Mouse (Mus musculus) gastrocnemius, adult 18-20 months (tissue): ENCODE measurements around the gene Trpc4ap. TPM values are rescaled to one million over a fixed set of nuclear protein-coding genes. Genes with fewer than 3 reads are reported as not detected.

Source experiments
- DNase-seq: peaks from one replicate; pipeline ENCODE4 v3.0.0; 2021; ENCODE audit warnings: low spot score
- total RNA-seq, 2 experiments: library from RNA; stranded (reverse); gene quantifications; 2 replicates each; pipeline ENCODE4 v1.2.3; 2021

Trpc4ap gene
- total RNA-seq, 2 experiments from 2014 or later = 96.6 to 99.0 TPM

DNA sequence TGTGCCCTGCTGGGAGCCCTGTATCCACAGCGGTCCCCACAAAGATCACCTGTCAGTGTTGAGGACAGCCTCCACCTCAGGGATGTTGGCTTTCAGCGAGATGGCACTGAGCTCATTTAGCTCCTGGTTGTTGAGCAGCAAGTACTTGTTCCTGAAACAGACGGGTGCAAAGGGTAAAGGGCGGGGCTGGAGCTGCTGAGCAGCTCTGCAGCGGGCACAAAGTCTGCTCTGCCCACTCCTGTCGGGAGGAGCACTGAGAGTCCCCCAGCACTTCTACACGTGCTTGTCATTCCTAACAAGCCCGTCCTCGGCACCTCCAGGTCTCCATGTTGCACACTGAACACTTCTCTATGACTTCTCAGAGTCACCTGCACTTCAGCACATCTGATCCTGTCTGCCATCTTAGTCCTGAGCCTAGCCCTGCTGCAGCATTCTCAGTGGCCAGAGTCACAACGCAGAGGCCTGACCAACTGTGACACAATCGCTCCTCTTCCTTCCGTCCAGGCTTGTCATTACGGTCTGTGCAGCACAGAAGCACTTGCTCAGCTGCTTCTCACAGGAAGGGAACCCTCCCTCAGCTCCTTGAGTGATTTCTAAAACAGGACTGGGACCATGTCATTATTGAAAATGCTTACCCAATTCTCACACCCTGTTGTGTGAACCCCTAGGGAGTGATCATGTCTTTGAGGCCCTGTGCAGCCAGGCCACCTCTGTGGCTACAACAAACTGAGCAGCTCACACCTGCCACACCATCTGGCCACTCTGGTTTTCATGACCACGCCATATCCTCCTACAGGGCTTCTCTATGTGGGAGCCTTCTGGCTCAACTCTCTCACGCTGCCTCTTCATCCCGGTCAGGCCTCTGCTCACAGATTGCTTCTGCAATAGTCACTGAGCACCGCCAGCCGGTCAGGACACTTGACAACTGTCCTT, 50.4 kb downstream of the Trpc4ap start:
- DNase-seq = no peak

DNA sequence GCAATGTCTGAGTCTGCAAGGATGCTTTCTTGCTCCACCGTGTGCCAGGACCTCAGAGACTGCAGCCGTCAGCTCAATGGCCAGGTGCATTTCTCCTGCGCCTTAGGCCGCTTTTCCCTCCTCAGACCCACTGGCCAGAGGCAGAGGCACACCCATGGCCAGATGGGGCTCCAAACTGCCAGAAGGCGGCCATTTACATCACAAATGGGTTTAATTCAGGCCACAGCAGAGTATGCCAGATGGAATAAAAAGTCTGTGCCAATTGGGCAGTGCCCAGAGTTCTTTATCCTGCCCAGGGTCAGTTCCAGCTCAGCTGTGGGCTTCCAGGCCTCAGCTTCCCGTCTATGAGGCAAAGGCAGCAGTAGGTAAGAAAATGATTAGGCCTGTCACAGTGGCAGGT, 51.5 kb downstream of the Trpc4ap start:
- peak; percentile 61 for DNase-seq

DNA sequence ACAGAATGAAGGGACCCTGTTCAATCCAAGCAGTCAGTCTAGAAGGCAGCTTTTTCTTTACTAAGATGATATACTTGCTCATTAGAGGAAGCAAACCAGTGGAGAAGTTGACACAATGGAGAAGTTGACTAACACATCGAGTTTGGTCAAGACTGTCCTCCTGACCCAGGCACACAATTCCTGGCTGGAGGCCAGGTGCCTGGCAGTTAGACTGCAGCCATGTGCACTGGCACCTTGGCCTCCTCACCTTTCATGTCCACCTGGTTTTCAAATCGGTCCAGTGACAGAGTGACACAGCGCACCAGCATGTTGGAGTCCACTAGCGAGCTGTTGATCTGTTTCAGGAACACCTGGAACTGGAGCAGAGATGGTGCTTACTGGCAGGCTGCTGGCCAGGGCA, 54.8 kb downstream of the Trpc4ap start:
- no peak for DNase-seq

DNA sequence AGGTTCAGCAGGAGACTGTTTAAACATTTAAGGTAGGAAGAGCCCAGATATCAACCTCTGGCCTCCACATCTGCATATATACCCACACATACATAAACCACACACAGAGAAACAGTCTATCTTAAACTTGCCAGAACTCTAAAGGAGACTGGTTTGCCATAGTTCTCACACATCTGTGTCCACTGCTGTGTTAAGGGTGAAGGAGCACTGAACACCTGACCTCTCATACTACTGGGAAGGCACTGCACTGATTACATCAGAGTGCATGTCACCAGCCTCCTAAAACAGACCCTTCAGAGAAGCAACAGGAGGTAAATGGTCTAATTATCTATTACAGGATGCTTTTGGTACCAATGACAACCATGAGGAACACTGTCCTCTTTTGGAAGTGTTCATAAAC, 55.3 kb downstream of the Trpc4ap start:
- DNase-seq = no peak

DNA sequence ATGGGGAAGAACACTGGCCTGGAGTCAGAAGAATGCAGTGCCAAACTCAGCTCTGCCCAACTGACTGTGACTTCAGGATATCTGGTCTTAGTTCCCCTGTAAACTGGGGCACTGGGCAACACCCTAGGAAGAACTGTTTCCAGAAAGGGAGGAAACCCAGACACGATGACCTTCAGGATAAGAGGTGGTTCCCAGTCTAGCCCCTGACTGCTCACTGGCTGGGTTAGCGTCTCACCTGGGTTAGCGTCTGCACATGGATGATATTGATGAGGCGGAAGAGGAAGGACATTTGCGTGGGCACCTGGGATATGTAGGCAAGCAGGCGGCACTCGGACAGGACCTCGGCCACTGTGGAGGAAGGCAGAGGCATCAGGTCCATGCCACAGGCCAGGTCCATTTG, 56.2 kb downstream of the Trpc4ap start:
- no peak for DNase-seq

DNA sequence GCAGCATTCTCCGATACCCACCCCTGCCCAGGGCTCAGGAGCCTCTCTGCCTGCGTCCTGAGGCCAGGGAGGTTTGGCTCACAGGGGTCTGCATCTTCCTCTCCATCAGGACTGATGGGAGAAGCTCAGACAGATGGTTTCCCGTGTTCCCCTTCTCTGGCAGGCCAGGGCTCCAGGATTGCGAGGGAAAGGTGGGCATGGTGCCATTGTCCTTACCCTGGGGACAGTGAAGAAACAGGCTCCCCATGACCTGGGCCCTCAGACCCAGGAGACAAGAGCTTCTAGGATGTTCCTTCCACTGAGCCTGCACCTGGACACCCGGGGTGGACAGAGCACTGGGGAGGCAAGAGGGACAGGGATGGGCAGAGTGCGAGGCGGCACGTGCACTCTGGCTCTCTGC, 57.6 kb downstream of the Trpc4ap start:
- no peak for DNase-seq

DNA sequence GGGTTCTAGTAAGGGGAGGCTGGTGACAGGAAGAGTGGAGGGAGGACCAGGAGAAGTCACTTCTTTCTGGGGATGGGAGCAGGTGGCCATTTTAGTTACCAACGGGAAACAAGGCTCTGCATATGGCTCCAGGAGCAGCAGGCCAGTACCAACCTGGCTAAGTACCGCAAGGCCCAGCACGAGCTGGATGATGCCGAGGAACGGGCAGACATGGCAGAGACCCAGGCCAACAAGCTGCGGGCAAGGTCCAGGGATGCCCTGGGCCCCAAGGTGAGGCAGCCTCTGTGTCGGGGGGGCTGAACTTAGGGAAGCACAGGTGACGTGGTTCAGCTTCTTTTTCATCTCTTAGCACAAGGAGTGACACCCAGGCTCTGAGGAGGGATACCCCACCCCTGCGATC, 58.5 kb downstream of the Trpc4ap start:
- no peak for DNase-seq

DNA sequence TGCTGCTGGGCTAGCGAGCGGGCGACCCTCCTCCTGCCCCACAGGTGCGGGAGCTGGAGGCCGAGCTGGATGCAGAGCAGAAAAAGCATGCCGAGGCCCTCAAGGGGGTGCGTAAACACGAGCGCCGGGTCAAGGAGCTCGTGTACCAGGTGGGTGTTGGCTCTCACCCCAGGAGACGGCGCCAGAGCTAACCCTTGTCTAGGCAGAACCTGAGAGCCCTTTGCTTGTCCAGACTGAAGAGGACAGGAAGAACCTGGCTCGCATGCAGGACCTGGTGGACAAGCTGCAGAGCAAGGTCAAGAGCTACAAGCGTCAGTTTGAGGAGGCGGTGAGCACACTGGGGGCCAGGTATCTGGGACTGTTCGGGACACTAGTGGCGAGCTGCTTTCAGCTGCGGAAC, 59.1 kb downstream of the Trpc4ap start:
- DNase-seq = no peak

DNA sequence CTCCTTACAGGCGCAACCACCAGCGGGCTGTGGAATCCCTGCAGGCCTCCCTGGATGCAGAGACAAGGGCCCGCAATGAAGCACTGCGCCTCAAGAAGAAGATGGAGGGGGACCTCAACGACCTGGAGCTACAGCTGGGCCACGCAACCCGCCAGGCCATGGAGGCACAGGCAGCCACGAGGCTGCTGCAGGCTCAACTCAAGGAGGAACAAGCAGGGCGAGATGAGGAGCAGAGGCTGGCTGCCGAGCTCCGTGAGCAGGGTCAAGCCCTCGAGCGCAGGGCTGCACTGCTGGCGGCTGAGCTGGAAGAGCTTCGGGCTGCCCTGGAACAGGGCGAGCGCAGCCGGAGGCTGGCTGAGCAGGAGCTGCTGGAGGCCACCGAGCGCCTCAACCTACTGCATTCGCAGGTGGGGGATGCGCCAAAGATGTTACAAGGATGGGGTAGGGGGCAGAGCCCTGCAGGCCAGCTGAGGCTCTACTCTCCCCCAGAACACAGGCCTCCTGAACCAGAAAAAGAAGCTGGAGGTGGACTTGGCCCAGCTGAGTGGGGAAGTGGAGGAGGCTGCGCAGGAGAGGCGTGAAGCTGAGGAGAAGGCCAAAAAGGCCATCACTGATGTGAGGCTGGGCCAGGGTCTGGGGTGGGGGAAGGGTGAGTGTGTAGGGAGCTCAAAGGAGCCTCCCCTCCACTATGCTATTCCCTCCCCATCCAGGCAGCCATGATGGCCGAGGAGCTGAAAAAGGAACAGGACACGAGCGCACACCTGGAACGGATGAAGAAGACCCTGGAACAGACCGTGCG, 59.8 kb downstream of the Trpc4ap start:
- no peak for DNase-seq

DNA sequence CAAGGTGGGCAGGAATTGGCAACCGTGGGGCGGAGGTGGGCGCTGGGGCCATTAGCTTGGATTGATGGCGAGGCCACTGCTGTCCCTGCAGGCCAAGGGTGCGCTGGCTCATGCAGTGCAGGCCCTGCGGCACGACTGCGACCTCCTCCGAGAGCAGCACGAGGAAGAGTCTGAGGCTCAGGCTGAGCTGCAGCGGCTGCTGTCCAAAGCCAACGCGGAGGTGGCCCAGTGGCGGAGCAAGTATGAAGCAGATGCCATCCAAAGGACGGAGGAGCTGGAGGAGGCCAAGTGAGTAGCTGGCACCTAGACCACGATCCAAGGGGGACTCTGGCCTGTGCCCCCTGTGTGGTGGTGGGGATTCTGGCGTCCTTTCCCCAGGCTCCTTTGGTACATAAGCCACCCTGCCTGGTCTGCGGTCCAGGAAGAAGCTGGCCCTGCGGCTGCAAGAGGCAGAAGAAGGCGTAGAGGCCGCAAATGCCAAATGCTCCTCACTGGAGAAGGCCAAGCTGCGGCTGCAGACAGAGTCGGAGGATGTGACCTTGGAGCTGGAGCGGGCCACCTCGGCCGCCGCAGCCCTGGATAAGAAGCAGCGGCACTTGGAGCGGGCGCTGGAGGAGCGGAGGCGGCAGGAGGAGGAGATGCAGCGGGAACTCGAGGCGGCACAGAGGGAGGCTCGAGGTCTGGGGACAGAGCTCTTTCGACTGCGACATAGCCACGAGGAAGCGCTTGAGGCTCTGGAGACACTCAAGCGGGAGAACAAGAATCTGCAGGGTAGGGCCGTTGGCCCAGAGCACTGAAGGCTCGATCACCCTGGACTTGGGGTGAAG, 61.4 kb downstream of the Trpc4ap start:
- no peak for DNase-seq

DNA sequence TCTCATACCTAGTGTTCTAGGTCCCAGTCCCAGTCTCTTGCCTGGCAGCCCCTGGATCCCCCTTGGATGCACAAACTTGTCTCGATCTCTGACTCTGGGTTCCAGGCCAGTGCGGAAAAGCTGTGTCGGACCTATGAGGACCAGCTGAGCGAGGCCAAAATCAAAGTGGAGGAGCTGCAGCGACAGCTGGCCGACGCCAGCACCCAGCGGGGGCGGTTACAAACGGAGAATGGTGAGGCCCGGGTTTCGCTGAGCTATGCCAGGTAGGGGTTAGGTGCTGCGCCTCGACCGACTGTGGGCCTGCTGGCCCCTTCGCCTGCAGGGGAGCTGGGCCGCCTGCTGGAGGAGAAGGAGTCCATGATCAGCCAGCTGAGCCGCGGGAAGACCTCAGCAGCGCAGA, 62.0 kb downstream of the Trpc4ap start:
- no peak for DNase-seq

DNA sequence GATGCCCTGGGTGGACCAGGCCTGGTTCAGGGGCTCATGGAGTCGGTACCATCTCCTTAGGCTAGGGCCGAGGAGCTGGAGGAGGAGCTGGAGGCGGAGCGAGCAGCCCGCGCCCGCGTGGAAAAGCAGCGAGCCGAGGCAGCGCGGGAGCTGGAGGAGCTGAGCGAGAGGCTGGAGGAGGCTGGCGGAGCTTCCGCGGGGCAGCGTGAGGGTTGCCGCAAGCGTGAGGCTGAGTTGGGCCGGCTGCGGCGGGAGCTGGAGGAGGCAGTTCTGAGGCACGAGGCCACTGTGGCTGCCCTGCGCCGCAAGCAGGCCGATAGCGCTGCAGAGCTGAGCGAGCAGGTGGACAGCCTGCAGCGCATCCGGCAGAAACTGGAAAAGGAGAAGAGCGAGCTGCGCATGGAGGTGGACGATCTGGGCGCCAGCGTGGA, 62.9 kb downstream of the Trpc4ap start:
- no peak for DNase-seq

DNA sequence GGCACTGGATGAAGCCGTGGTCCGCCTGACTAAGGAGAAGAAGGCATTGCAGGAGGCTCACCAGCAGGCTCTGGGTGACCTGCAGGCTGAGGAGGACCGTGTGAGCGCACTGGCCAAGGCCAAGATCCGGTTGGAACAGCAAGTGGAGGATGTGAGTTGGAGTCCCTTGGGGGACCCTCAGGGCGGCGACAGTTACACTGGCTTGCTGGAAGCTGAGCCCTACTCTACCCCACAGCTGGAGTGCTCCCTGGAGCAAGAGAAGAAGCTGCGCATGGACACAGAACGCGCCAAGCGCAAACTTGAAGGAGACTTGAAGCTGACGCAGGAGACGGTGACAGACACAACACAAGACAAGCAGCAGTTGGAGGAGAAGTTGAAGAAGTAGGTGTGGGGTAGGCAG, 63.7 kb downstream of the Trpc4ap start:
- no peak for DNase-seq

DNA sequence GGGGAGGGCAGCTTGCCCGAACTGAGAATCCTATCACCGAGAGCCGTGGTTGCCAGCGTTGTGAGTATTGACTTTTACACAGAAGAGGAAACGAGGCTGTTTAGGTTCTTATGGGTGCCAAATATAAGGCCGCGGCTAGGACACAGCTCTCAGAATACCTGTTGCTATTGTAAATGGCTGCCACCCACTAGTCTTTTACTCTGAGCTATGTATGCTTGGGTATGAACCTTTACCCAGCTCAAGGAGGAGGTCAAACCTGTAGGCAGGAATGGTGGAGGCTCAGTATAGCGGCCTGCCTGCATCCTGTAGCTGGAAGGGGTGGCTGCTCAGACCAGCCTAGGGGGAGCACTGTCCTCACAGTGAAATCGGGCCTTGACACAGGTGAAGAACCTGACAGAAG, 64.1 kb downstream of the Trpc4ap start:
- DNase-seq = no peak

DNA sequence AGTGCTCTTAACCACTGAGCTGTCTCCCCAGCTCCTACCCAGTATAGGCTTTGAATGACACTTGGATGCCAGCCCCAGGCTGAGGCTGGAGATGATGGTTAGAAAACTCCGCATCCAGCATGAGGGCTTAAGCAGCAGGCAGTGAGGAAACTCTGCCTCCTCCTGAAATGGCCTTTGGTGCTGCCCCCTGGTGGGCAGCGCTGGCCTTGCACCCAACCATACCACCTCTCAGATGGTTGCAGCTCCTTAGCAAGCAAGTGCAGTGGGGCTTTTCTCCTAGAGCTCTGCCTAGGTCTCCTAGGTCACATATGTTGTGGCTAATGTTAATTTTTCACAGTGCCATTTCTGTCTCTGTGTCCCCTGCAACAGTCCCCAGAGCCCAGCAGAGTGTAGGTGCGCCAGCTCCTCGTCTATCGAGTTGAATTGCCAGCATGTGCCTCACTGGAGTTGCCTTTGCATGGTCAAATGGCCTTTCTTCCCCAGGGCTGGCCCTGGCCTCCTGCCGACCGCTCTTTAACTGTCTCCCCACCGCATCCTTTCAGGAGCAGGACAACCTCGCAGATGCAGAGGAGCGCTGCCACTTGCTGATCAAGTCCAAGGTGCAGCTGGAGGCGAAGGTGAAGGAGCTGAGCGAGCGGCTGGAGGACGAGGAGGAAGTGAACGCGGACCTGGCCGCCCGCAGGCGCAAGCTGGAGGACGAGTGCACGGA, 65.0 kb downstream of the Trpc4ap start:
- peak; percentile 63 for DNase-seq

DNA sequence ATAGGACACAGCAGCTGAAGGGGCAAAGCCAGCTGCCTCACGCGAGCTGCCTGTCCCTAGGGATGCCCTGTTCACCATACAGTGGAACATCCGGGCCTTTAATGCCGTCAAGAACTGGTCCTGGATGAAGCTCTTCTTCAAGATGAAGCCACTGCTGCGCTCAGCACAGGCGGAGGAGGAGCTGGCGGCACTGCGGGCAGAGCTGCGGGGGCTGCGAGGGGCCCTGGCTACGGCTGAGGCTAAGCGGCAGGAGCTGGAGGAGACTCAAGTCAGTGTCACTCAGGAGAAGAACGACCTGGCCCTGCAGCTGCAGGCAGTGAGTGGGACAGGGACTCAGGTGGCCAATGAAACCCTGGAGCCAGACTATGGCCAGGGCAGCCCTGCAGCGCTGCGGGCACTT, 65.9 kb downstream of the Trpc4ap start:
- no peak for DNase-seq

DNA sequence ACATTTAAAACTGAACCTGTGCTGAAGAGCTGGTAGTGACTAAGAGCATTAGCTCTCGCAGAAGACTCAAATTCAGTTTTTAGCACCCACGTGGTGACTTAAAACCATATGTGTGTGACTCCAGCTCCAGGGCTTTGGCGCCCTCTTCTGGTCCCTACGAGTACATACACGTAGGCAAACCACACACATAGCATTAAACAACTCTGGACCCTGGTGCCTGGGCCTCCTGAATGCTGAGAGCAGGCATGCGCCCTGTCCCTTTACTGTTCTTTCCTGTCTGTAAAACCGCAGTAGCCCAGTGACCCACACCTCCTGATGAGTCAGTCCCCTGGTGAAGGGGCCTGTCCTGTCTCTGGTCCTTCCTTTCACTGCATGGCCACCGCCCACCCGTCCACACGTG, 67.5 kb downstream of the Trpc4ap start:
- DNase-seq = no peak

DNA sequence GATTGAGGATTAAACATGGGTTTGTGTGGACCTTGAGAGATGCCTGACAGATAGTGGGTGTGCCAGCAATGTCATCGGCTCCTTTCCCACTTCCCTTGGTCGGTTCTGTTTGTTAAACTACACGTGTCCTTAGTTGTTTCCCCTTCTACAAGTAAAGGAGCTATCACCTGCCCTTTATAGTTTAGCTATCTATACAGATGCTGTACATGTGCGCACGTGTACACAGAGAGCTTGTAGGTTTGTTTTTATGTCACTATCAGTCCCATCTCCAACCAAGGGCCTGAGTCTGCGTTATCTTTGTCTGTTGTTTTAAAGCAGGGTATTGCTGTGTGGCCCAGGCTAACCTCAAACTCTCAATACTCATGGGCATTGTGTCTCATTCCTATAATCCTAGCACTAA, 68.2 kb downstream of the Trpc4ap start:
- DNase-seq = no peak

DNA sequence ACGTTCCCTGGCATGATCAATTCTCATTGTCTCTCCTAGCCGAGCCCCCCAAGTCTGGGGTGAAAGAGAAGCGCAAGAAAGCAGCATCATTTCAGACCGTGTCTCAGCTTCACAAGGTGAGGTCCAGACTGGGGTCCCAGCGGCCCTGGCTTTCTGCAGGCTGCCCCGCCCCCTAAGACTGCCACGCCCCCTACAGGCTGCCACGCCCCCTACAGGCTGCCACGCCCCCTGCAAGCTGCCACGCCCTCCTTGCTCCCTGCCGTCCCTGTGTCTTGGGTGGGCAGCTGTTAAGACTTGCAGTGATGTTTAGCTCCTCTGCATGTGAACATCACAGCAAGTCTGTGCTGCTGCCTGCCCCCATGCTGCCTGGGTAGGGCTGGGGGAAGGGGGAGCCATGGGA, 69.6 kb downstream of the Trpc4ap start:
- DNase-seq = no peak

DNA sequence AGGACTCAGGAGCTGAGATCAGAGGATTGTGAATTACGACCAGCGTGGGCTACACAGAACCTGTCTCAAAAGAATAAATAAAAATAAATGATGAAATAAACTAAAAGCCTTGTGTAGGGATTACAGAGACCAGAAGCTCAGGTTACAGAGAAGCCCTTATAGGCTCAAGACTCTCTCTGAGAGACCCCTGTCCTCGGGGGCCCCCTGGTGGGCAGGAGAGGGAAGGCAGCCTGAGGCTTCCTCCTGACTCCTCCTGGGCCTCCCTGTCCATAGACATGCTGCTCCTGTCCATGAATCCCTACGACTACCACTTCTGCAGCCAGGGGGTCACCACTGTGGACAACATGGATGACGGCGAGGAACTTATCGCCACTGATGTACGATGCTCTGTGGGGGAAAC, 72.4 kb downstream of the Trpc4ap start:
- peak; percentile 88 for DNase-seq

DNA sequence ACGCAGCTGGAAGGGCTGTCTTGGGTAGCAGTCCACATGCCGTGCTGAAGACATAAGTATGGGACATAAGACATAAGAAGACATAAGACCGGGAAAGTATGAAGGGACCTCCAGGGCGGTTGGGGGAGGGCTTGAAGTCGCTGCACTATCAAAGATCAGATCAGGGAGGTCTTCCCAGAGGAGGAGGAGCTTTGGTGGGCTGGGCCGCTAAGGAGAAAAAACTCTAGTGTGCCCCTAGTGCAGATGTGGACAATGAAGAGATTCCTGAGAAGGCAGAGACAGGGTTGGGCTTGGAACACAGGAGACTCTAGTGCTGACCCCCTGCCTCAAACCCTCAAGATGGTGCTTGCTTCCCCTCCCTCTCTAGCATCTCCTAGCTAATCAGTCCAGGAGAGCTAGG, 75.2 kb downstream of the Trpc4ap start:
- DNase-seq = no peak
